Mouse (Mus musculus) cortical plate, adult 2 months (tissue): ENCODE data around the gene Mrgpra6. TPM values are rescaled to one million over a fixed set of nuclear protein-coding genes. Genes with fewer than 3 reads are reported as not detected.

Experiments
- H3K27ac ChIP-seq: fragments of 200-500 bp; 2 replicates; pipeline ENCODE4 v1.5.1; 2012; ENCODE audit warnings: low read length, control low read depth, inconsistent platforms; ENCODE audit not compliant: insufficient read depth
- H3K4me1 ChIP-seq: fragments of 200-500 bp; 2 replicates; pipeline ENCODE4 v1.6.1; 2011; ENCODE audit warnings: low read length; ENCODE audit not compliant: control insufficient read depth, insufficient read depth
- H3K4me3 ChIP-seq: fragments of 200-500 bp; 2 replicates; pipeline ENCODE4 v1.5.1; 2011; ENCODE audit warnings: mild to moderate bottlenecking, low read length, control low read depth; ENCODE audit not compliant: insufficient read depth
- CTCF ChIP-seq: fragments of 200-500 bp; IDR thresholded peaks from 2 replicates; pipeline ENCODE4 v1.5.1; 2011; ENCODE audit warnings: mild to moderate bottlenecking, control low read depth, low read length; ENCODE audit not compliant: insufficient read depth; ENCODE audit errors: extremely low read depth
- POLR2A ChIP-seq: fragments of 200-500 bp; IDR thresholded peaks from 2 replicates; pipeline ENCODE4 v1.6.1; 2011; ENCODE audit warnings: mild to moderate bottlenecking, low read length, control low read depth; ENCODE audit not compliant: insufficient read depth; ENCODE audit errors: extremely low read depth
- polyA plus RNA-seq: library from polyadenylated mRNA; depleted of rRNA; stranded (reverse); fragments of >200 nt; gene quantifications from 2 replicates; pipeline ENCODE4 v1.2.3, GENCODE M21; 2012; rRNA removed

Mrgpra6 gene
- polyA plus RNA-seq, result not detected in 2 replicates

DNA sequence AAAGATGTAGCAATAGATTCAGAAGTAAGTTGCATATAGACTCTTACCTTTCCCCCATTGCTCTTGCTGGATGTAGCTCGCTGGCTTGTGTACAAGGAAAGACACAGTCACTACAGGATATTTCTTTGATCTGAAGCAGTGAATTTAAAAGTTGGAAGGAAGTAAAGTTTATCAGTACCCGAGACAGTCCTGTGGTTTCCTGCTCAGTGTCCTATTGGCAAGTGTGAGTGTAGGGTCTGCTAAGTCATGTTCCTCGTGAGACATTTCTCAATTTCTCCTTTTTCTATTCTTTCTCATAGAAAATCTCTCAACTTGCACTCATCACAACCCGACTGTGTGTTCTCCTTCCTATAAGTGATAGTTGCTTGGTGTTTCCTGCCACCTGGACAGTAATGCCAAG is at the start of gene Mrgpra6:
TSS of gene Mrgpra6 (minus strand) at position 91 of the 400 bp plus-strand sequence.
- no peak within 1 kb of the TSS for H3K4me3 ChIP-seq
- no peaks in the 10 kb centered on the region for H3K4me1 ChIP-seq
- H3K27ac ChIP-seq, result no peak within 1 kb of the TSS
- TF ChIP-seq CTCF, result no peak
- TF ChIP-seq POLR2A, result no peak

DNA sequence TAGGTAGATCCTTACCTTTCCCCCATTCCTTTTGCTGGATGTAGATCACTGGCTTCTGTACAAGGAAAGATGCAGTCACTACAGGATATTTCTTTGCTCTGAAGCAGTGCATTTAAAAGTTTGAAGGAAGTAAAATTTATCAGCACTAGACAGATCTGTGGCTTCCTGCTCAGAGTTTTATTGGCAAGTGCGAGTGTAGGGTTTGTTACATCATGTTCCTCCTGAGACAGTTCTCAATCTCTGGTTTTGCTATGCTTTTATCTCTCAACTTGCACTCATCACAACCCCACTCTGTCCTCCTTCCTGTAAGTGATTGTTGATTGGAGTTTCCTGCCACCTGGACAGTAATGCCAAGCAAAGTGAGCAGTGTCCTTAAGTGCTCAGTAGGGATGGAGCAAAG is 48.0 kb upstream of the Mrgpra6 start, which contains the start of gene Mrgpra9:
TSS of gene Mrgpra9 (minus strand) at position 79 of the 400 bp plus-strand sequence.
- Histone ChIP-seq H3K4me3 (no peak within 1 kb of the TSS), H3K27ac (no peak within 1 kb of the TSS), H3K4me1 (no peaks in the 10 kb centered on the region)
- TF ChIP-seq POLR2A (no peak), CTCF (no peak)

DNA sequence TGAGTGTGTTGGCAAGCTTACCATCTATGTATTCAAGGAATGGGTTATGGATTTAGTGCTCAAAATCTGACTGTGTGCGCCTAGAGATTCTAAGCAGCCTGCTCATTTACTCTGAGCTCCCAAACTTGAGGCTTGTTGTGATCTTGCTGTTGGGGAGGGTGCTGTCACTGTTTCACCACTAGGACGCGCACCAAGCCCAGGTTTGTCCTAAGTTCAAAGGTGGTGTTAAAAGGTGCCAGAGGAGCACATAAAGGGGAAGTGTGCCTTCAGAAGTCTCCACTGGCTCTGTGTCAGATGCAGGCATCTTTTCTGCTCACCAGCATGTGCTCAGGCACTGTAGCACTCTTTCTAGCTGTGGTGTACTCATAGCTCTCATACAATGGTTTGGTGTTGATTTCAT is 39.9 kb upstream of the Mrgpra6 start:
- no peak for TF ChIP-seq POLR2A
- TF ChIP-seq CTCF, result no peak
- Histone ChIP-seq H3K27ac (no peak overlapping the region), H3K4me3 (no peak overlapping the region), H3K4me1 (no peaks in the 10 kb centered on the region)

DNA sequence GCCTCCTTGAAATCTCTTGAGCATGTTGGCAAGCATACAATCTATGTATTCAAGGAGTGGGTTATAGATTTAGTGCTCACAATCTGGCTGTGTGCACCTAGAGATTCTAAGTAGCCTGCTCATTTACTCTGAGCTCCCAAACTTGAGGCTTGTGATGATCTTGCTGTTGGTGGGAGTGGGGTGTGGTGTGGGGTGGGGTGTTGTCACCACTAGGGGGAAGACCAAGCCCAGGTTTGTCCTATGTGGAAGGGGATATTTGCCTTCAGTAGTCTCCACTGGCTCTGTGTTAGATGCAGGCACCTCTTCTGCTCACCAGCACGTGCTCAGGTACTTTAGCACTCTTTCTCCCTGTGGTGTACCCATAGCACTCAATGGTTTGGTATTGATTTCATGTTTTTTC is 9.4 kb downstream of the Mrgpra6 start:
- TF ChIP-seq POLR2A (no peak), CTCF (no peak)
- H3K4me1 ChIP-seq, result no peaks in the 10 kb centered on the region
- H3K4me3 ChIP-seq, result no peak overlapping the region
- no peak overlapping the region for H3K27ac ChIP-seq

DNA sequence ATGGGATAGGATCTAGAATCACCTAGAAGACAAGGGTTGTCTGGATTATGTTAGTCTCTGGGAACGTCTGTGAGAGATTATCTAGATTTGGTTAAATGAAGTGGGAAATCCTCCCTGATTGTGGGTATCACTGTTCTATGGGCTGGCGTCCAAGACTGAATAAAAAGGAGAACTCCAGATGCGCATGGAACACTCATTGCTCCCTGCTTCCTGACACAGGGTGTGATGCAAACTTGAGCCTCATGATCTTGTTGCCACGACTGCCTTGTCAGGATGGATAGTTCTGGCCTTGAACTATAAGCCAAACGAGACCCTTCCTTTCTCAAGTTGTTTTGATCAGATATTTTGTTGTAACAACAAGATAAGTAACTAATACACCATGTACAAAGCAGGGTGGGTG is 33.9 kb downstream of the Mrgpra6 start:
- Histone ChIP-seq H3K4me3 (no peak overlapping the region), H3K4me1 (no peaks in the 10 kb centered on the region), H3K27ac (no peak overlapping the region)
- no peak for TF ChIP-seq POLR2A
- no peak for TF ChIP-seq CTCF

DNA sequence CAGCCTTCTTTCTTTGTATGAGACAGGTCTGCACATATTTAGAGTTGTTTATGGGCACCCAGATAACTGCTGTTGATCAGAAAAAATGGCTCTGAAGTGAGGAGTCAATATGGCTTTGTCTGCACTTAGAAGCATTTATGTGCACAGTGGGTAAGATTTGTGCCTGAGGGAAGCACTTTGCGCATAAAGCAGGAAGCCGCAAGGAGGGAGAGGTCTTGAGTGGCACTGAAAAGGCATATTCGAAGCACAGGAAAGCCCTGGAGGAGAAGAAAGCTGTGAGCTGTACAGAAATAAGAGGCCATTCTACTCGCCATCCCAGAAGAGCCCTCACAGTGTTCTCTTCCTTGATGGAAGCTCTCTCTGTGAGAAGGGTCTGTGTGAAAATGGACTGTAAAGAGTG is 39.7 kb downstream of the Mrgpra6 start:
- H3K4me3 ChIP-seq, result no peak overlapping the region
- H3K4me1 ChIP-seq, result no peaks in the 10 kb centered on the region
- TF ChIP-seq POLR2A (no peak), CTCF (no peak)
- H3K27ac ChIP-seq, result no peak overlapping the region

DNA sequence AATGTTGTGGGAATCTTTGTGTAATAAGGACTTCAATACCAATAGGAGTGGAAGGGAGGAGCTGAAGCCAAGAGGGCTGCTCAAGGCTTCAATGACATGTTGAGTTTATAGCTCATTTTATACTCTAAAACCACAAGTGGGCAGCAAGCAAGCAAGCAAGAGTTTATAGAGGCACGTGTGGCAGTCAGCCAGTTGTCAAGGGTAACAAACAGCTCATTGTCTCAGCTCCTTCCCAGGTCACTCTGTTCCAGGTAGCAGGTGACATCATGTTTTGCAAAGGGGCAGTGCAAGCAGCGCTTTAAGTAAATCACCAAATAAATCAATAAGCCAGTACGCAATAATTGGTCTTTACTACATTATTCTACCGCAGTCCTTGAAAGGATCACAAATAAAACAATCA is 41.5 kb downstream of the Mrgpra6 start:
- Histone ChIP-seq H3K4me1 (no peaks in the 10 kb centered on the region), H3K27ac (no peak overlapping the region), H3K4me3 (no peak overlapping the region)
- TF ChIP-seq POLR2A (no peak), CTCF (no peak)

DNA sequence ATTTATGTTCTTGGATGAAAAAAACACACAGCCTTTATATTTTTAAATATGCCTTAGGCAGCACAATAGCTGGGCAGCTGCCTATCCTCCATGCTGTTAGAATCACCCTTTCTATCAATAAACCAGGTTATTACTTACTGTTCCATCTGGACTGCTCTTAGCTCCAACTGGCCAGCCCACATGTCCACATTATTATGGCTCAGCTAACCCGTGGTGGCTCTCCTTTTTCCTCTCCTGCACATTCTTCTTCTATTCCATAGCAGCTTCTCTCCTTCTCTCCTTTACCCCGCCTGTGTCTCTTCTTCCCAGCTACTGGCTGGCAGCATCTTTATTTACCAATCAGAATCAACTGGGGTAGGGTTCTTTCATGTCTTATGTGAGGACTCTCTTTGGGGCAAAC is 46.3 kb downstream of the Mrgpra6 start:
- TF ChIP-seq CTCF, result no peak
- TF ChIP-seq POLR2A, result no peak
- no peak overlapping the region for H3K4me3 ChIP-seq

DNA sequence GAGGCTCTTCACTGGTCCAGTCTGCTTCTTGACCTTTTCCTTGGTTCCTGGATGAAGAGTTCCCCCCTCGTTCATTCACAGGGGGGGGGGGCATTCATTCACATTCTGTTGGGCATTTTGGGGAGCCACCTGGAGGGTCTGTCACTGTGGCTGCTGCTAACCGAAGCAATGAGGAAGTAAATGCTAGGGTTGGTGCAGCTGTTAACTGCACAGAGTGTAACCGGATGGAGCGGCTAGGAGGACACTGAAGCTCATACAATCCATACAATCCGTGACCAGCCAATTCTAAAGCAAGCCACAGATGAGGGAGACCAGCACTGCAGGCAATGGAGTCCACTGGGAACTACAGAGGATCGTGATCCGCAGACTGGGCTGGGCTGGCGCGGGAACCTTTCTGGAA is 47.0 kb downstream of the Mrgpra6 start:
- H3K4me1 ChIP-seq, result no peaks in the 10 kb centered on the region
- H3K4me3 ChIP-seq, result no peak overlapping the region
- H3K27ac ChIP-seq, result no peak overlapping the region
- TF ChIP-seq CTCF (no peak), POLR2A (no peak)

More for the DNA sequence above, 46.3 kb downstream of the Mrgpra6 start:
- Histone ChIP-seq H3K27ac (no peak overlapping the region), H3K4me1 (no peaks in the 10 kb centered on the region)

DNA sequence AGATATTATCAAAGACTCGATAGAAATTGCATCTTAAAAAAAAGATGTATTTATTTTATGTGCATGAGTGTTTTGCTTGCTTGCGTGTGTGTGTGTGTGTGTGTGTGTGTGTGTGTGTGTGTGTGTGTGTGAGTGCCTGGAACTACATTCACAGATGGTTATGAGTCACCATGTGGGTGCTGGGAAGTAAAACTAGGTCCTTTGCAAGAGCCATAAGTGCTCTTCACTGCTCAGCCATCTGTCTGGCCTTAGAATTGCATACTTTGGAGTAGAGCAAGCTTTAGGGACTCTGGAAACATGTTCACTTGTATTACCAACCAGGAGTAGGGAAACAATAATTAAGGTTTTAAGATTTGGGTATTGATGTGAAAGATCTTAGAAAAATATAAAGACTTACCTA is 48.9 kb downstream of the Mrgpra6 start:
- no peak overlapping the region for H3K4me3 ChIP-seq
- TF ChIP-seq CTCF (no peak), POLR2A (no peak)
- H3K27ac ChIP-seq, result no peak overlapping the region
- no peaks in the 10 kb centered on the region for H3K4me1 ChIP-seq
